Mouse (Mus musculus): ENCODE measurements around the gene Hfe.
"Not testable (repeated sequence)": the region's sequence is repeated elsewhere in the genome, so short reads cannot be mapped to it uniquely, and the experiment has no call there.

Gene Hfe

GRCm38 (mm10) chr13:23709714-23710373, 810 bp downstream of the Hfe start:
- DNase-seq, result no peak

GRCm38 (mm10) chr13:23708654-23709053, 2.0 kb downstream of the Hfe start:
- no peak for DNase-seq

GRCm38 (mm10) chr13:23708041-23708440, 2.6 kb downstream of the Hfe start:
- no peak for DNase-seq

- DNase-seq, result no peak
These were observed 3.9 kb downstream of the Hfe start for GRCm38 (mm10) chr13:23706771-23707170.

GRCm38 (mm10) chr13:23705751-23706356, 4.8 kb downstream of the Hfe start:
- DNase-seq, result no peak

GRCm38 (mm10) chr13:23702801-23703200, 7.9 kb downstream of the Hfe start:
- not testable (repeated sequence) for DNase-seq

- no peak for DNase-seq
These were observed 8.4 kb downstream of the Hfe start for GRCm38 (mm10) chr13:23702220-23702619.

GRCm38 (mm10) chr13:23700786-23701520, 9.7 kb downstream of the Hfe start:
- peak; percentile 70 to 78 for DNase-seq

- DNase-seq, result no peak
These were observed 10.9 kb downstream of the Hfe start for GRCm38 (mm10) chr13:23699767-23700166.

- DNase-seq, result no peak
These were observed 11.7 kb downstream of the Hfe start for GRCm38 (mm10) chr13:23698996-23699395.

- DNase-seq, result peak; percentile 97 to 98
These were observed 12.4 kb downstream of the Hfe start, which contains the start of gene Hist1h4c for GRCm38 (mm10) chr13:23698300-23698693. TSS of gene Hist1h4c (minus strand) at chr13:23698454.

- DNase-seq, result peak; percentile 75 to 82
These were observed 13.0 kb downstream of the Hfe start for GRCm38 (mm10) chr13:23697491-23698299.

GRCm38 (mm10) chr13:23696061-23696474, 14.6 kb downstream of the Hfe start:
- no peak for DNase-seq

GRCm38 (mm10) chr13:23695514-23695913, 15.1 kb downstream of the Hfe start, which contains the start of gene Hist1h1t:
TSS of gene Hist1h1t (plus strand) at chr13:23695814.
- no peak for DNase-seq

GRCm38 (mm10) chr13:23694956-23695355, 15.7 kb downstream of the Hfe start:
- no peak for DNase-seq

- peak in 1 of 2 experiments; percentile 19 for DNase-seq
These were observed 16.7 kb downstream of the Hfe start for GRCm38 (mm10) chr13:23693856-23694440.

- DNase-seq, result no peak
These were observed 21.2 kb downstream of the Hfe start for GRCm38 (mm10) chr13:23689459-23689858.

- DNase-seq, result no peak
These were observed 21.7 kb downstream of the Hfe start for GRCm38 (mm10) chr13:23688956-23689355.

- DNase-seq, result no peak
These were observed 22.7 kb downstream of the Hfe start for GRCm38 (mm10) chr13:23687907-23688306.

GRCm38 (mm10) chr13:23687181-23687580, 23.5 kb downstream of the Hfe start:
- no peak for DNase-seq

- no peak for DNase-seq
These were observed 24.7 kb downstream of the Hfe start for GRCm38 (mm10) chr13:23685966-23686365.

- peak; percentile 22 to 39 for DNase-seq
These were observed 25.4 kb downstream of the Hfe start for GRCm38 (mm10) chr13:23685121-23685861.

All from kidney, postnatal 4 days (tissue).